Mouse (Mus musculus) kidney, postnatal 36 days (tissue): ENCODE measurements at regions not wholly inside any gene's neighbourhood (a gene's known extent, or its start where the extent isn't known, plus 50 kb on each side); places are given as distances from the start of the nearest gene placed in this dataset.
A peak's percentile ranks its signal among the peaks of the same experiment; 100 is the strongest.

ENCODE experiments used
- DNase-seq, 2 experiments: peaks; one replicate each; pipeline ENCODE4 v3.0.0; 2021 to 2022; ENCODE audit warnings: mixed read lengths in 2 of 2

- peak; percentile 36 to 45 for DNase-seq
Measured at GRCm38 (mm10) chr17:87531411-87532157, 84.8 kb upstream of the Calm2 start.

- peak in 1 of 2 experiments; percentile 17 for DNase-seq
Measured at GRCm38 (mm10) chr17:87532158-87532545, 85.4 kb upstream of the Calm2 start.

GRCm38 (mm10) chr17:87532762-87533161 is 86.0 kb upstream of the Calm2 start:
- DNase-seq, result no peak

GRCm38 (mm10) chr17:87549568-87549967 is 86.2 kb upstream of the Epcam start:
- DNase-seq, result no peak

GRCm38 (mm10) chr17:87550518-87551164 is 85.1 kb upstream of the Epcam start:
- no peak for DNase-seq

- no peak for DNase-seq
Measured at GRCm38 (mm10) chr17:87554561-87554960, 81.2 kb upstream of the Epcam start.

GRCm38 (mm10) chr17:87558419-87558818 is 77.4 kb upstream of the Epcam start:
- no peak for DNase-seq

GRCm38 (mm10) chr17:87559641-87560040 is 76.1 kb upstream of the Epcam start:
- DNase-seq, result no peak

- no peak for DNase-seq
Measured at GRCm38 (mm10) chr17:87560923-87561322, 74.9 kb upstream of the Epcam start.

GRCm38 (mm10) chr17:87563375-87563774 is 72.4 kb upstream of the Epcam start:
- no peak for DNase-seq

- DNase-seq, result no peak
Measured at GRCm38 (mm10) chr17:87565631-87566030, 70.1 kb upstream of the Epcam start.

- DNase-seq, result no peak
Measured at GRCm38 (mm10) chr17:87566296-87566695, 69.5 kb upstream of the Epcam start.

GRCm38 (mm10) chr17:87566996-87567395 is 68.8 kb upstream of the Epcam start:
- peak; percentile 61 to 68 for DNase-seq

- no peak for DNase-seq
Measured at GRCm38 (mm10) chr17:87567475-87567874, 68.3 kb upstream of the Epcam start.

GRCm38 (mm10) chr17:87569981-87570380 is 65.8 kb upstream of the Epcam start:
- DNase-seq, result peak in 1 of 2 experiments; percentile 24

GRCm38 (mm10) chr17:87570676-87571344 is 65.0 kb upstream of the Epcam start:
- DNase-seq, result no peak

GRCm38 (mm10) chr17:87571345-87571932 is 64.3 kb upstream of the Epcam start:
- DNase-seq, result peak; percentile 89 to 96

GRCm38 (mm10) chr17:87583575-87583974 is 52.2 kb upstream of the Epcam start:
- no peak for DNase-seq

- peak; percentile 16 to 26 for DNase-seq
Measured at GRCm38 (mm10) chr17:87585355-87585754, 50.4 kb upstream of the Epcam start.
